Mouse (Mus musculus): ENCODE results near the gene Araf. TPM values are rescaled to one million over a fixed set of nuclear protein-coding genes. Genes with fewer than 3 reads are reported as not detected.
"Not testable (repeated sequence)": the region's sequence is repeated elsewhere in the genome, so short reads cannot be mapped to it uniquely, and the experiment has no call there.

Araf gene
- 10 to 100 TPM; 84.5 to 88.6 TPM for total RNA-seq (2021)
- long read RNA-seq, experiment 1, transcript Araf-201 (16 exons, 2,358 nt): minor isoform, 22 of 77 reads
- long read RNA-seq, experiment 1, transcript Araf-202 (6 exons, 1,520 nt): major isoform, 39 of 77 reads
- long read RNA-seq, experiment 1, partial matches to known transcripts: 5 of 77 reads
- long read RNA-seq, experiment 1, other reads (novel, unspliced or antisense): 9 of 77 reads
- long read RNA-seq, experiment 2, transcript Araf-202 (6 exons, 1,520 nt): major isoform, 31 of 74 reads
- long read RNA-seq, experiment 2, transcript Araf-201 (16 exons, 2,358 nt): minor isoform, 27 of 74 reads
- long read RNA-seq, experiment 2, partial matches to known transcripts: 8 of 74 reads
- long read RNA-seq, experiment 2, other reads (novel, unspliced or antisense): 7 of 74 reads

GRCm38 (mm10) chrX:20797681-20798080, at the start of gene Araf:
Gene Araf, plus strand, starts transcription at chrX:20797814.
- DNase-seq: no peak
- intact Hi-C loops (cut with DNase I): no loop called here

DNA sequence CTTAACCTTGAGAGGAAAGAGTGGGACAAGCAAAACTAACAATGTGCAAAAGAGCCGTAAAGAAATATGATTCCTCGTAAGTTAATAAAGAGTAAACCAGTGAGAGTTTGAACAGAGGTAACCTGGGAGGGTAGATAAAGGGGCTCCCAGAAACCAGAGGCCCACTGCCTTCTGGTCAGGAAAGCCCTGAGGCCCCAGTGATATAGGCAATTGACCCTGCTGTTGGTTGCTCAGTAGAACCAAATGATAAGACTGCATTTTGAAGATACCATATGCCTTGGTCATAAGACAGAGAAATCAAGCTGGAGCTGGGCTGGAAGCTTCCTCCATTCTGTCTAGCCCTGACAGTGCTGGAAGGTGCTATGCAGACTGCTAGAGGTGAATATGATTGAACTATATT, 48.8 kb upstream of the Araf start:
- intact Hi-C loops (cut with DNase I): no loop called here
- DNase-seq: no peak

DNA sequence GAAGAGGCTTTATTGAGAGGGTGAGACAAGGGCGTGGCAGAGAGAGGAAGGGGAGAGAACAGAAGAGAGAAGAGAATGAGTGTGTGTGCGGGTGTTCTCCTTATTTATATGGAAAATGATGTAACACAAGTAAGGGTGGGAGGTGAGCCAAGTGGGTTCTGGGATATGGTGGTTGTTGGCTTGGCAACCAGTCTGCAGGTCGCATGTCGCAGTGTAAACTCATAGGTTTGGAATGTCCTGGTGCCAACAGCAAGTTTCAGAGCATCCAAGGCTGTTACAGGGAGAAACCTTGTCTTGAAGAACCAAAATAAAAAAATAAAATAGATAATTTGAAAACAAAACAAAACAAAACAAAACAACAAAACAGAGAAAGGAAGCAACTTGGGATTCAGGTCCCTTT, 36.4 kb upstream of the Araf start:
- DNase-seq: no peak
- intact Hi-C loops (cut with DNase I): no loop called here

DNA sequence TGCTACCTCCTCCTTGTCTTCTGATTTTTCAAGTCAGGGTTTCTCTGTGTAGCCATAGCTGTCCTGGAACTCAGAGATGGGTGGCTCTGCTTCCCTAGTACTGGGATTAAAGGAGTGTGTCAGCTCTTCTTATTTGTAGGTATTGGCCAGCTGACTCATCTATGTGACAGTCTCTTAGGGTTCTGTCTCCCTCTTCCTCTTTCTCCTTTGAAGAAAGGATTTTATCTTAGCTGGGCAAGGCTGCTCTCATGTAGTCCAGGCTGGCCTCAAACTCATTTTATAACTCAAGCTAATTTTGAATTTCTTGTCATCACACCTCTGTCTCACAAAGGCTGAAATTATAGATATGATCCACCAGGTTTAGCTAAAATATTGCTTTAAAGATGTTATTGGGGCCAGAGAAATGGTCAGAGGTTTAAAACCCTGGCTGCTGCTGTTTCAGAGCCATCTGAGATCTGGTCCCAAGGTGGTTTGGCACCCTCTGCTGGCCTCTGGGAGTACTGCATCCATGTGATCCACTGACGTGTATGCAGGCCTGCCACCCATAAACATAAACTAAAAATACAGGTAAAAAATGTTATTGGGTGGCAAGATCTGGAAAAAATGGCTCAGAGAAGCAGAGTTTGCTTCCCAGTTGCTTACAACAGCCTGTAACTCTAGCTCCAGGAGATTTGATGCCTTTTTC, 26.8 kb upstream of the Araf start:
- DNase-seq: peak; percentile 80 to 91
- intact Hi-C loops (cut with DNase I): loop anchor here (1.0 to 5.0 kb wide), 2 partner anchors 46 to 109 kb away; no protein-coding TSS in a partner anchor

DNA sequence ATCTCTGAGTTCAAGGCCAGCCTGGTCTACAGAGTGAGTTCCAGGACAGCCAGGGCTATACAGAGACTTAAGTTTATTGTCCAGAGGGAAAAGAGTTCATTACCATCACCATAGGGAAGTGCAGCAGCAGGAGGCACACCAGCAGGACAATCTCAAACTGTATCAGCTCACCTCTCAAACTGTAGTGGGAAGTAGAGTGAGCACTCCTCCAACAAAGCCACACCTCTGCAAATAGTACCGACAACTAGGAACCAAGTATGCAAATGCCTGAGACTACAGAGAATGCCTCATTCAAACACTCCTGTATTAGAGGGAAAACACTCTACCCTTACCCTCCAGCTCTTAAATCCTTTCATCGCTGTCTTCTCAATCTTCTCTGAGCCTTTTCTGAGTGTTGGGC, 25.9 kb upstream of the Araf start:
- intact Hi-C loops (cut with DNase I): loop anchor here (1.0 to 5.0 kb wide), 2 partner anchors 46 to 109 kb away; no protein-coding TSS in a partner anchor
- no peak for DNase-seq

DNA sequence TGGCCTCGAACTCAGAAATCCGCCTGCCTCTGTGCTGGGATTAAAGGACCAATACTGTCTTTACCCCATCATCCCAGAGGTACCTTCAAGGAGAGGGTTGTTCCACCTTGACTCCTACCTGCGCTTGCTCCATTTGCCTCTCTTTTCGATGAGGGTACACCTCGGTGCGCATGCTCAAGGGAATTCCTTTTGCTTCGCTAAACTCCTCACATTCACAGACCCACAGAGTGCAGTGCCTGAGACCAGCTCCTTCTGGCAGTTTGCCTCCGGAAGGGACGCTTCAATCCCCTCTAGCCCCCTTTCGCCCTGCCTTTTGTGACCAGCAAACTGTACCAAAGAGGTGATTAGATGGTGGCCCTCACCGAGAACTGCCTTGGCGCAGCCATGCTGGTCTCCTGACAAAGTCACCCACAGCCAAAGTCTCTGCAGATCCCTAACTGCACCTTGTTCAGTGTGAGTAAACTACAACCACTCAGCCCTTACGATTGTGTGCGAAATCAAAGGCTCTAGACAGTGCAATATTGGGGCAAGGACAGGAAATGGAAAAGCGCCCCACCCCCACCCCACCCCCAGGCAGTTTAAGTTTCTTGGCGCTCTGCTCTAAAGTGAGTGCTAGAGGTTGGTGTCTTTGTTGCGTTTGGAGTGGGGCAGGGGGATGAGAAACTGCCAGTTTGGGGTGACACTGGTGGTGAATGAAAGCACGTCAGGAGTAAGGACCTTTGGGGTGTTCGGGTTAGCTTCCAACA, 22.2 kb upstream of the Araf start:
- intact Hi-C loops (cut with DNase I): no loop called here
- DNase-seq: no peak

DNA sequence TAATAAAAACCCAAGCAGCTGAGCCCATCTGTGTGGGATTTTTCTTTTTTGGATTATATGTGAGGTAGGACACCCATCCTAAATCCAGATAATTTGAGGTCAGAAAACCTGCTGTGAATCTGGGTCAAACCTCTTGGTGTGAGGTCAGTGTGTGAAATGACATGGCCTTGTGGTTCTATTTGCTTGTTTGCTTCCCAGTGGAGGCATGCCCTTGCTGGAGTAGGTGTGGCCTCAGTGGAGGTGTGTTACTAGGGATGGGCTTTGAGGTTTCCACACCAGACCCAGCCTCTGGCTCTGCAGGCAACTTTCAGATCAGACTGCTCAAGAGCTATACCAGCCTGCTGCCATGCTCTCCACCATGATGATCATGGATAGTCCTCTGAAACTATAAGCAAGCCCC, 20.0 kb upstream of the Araf start:
- no peak for DNase-seq
- intact Hi-C loops (cut with DNase I): no loop called here

GRCm38 (mm10) chrX:20787309-20787708, 10.3 kb upstream of the Araf start:
- DNase-seq: no peak
- intact Hi-C loops (cut with DNase I): no loop called here

GRCm38 (mm10) chrX:20792417-20792816, 5.2 kb upstream of the Araf start:
- no peak for DNase-seq
- intact Hi-C loops (cut with DNase I): no loop called here

DNA sequence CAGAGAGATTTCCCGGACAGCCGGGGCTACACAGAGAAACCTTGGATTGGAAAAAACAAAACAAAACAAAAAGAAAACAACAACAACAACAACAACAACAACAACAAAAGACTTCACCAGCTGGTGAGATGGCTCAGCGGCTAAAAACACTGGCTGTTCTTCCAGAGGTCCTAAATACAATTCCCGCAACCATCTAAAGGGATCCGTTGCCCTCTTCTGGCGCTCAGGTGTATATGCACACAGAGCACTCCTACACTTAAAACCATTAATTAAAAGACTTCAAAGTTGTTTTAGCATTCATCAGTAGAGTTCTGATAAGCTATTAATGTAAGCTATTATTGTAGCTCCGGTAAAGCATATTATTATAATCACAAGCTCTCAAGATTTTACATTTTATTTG, 4.4 kb upstream of the Araf start:
- DNase-seq: no peak
- intact Hi-C loops (cut with DNase I): no loop called here

GRCm38 (mm10) chrX:20794229-20794628, 3.4 kb upstream of the Araf start:
- DNase-seq: no peak
- intact Hi-C loops (cut with DNase I): no loop called here

GRCm38 (mm10) chrX:20798141-20798796, 655 bp downstream of the Araf start:
- intact Hi-C loops (cut with DNase I): no loop called here
- peak; percentile 39 to 56 for DNase-seq

DNA sequence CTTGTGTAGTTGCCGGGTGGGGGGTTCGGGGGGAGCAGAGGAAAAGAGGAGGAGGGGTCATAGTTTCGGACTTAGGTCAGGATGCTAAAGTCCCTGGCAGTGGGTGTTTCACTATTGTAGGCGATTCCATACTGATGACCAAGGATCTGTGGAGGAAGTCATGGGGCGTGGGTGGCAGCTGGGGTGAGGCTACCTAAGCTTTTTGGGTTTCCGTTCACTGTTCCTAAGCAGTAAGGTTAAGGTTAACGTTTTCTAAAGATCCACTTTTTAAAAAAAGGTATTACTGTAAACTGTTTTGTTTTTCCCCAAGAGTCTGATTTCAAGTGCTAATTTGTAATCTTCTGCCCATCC, 1.2 kb downstream of the Araf start:
- no peak for DNase-seq
- intact Hi-C loops (cut with DNase I): no loop called here

GRCm38 (mm10) chrX:20801456-20801855, 3.8 kb downstream of the Araf start:
- no peak for DNase-seq
- intact Hi-C loops (cut with DNase I): loop anchor here (2.0 kb wide), 1 partner anchor 17 kb away; no protein-coding TSS in a partner anchor

DNA sequence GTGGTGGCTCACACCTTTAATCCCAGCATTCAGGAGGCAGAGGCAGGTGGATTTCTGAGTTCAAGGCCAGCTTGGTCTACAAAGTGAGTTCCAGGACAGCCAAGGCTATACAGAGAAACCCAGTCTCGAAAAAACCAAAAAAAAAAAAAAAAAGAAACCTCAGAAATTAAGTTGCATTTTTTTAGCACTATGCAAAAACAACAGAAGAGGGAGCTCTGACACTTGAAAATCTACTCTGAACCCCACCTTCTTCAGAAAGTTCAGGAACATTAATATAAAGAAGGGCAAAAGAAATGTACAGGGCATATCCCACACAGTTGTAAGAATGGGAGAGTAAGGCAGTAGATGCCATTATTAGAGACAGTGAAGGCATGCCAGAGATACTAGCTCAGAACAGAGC, 6.7 kb downstream of the Araf start:
- intact Hi-C loops (cut with DNase I); DNase-seq: not testable (repeated sequence)

DNA sequence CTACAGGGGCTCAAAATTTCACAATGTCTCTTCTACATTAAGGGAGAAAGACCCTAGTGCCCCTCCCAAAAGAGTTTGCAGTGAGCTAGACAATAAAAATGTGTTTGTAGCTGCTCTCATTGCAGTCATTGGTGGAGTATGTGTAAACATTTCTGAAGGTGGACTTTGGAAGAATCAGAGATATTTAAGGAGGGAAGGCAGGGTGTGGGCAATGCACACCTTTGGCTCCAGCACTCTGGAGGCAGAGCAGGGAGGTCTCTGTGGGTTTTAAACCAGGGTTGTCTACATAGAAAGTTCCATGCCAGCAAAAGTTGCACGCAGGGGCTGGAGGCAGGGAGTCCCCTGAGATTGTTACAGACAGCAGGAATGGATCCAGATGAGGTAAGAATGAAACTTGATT, 8.7 kb downstream of the Araf start:
- intact Hi-C loops (cut with DNase I): no loop called here
- DNase-seq: no peak

DNA sequence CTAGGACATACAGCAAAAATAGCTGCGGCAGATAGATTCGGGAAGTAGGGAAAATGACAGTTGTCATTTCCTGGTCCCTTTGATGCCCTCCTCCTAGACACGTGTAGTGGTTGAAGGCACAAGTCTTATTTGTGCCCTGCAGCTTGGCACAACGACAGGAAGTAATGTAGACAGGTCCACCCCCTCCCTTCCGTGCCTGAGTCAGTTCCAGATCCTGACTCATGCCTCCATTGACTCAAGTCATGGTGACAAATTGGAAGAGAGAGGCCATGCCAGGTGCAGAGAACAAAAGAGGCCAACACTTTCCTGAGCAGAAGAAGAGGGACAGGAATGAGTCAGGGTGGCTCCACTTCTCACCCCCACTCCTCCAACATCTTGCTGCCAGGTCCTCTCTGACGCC, 19.4 kb downstream of the Araf start:
- DNase-seq: no peak
- intact Hi-C loops (cut with DNase I): loop anchor here (5.0 kb wide), 2 partner anchors 45 to 155 kb away; no protein-coding TSS in a partner anchor

GRCm38 (mm10) chrX:20819204-20819628, 21.6 kb downstream of the Araf start:
- intact Hi-C loops (cut with DNase I): loop anchor here (2.0 to 5.0 kb wide), 3 partner anchors 18 to 157 kb away; no protein-coding TSS in a partner anchor
- DNase-seq: peak; percentile 82 to 89

DNA sequence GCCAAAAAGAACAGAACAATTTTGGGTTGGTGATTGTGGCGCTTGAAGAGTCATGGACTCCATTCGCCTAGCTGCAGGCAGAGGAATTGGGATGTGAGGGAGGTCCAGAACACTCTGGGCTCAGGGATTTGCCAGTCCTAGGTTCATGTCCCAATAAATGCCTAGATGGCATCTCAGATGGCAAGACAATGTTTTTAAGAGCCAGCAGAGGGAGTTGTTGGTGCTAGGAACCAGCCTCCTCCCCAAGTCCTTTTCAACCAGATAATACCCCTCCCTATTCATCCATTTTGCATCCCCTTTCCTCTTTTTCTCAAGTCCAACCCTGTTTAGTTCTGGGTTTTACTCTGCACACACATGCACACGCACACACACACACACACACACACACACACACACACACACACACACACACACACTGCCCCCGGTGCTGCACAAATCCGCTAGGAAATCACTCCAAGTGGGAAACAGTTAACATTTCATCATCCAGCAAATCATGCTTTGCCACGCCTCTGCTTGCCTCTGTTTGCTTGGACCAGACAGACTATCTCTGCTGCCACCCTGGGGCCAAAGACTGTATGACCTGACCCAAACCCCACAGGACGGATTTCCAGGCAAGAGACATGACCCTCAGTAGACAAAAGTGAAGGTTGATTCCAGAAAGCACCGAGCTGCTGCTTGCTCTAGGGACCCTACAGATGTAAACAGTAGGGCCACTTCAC, 22.3 kb downstream of the Araf start:
- intact Hi-C loops (cut with DNase I): loop anchor here (2.0 to 5.0 kb wide), 3 partner anchors 19 to 158 kb away; no protein-coding TSS in a partner anchor
- DNase-seq: peak; percentile 44 to 63

DNA sequence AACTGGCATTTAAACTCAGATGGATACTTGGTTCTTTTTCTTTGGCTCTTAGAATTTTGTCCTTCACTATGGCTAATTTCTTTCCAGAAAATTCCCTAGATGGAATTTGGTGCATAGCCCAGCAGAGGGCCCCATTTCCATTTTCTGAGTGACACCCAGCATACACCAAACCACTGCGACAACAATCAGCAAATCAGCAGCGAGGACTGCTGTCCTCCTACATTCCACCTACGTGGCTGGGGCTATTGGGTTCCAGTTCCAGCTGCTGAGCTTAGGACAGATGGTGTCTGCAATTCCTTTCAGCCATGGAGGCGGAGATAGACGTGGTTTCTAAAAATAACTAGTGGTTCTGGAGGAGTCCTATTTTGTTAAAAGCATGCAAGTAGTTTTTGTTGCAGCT, 31.3 kb downstream of the Araf start:
- DNase-seq: peak; percentile 36 to 55
- intact Hi-C loops (cut with DNase I): loop anchor here (2.0 kb wide), 1 partner anchor 118 kb away; no protein-coding TSS in a partner anchor

All from heart, postnatal 14 days (tissue).